Mouse (Mus musculus) ES-CJ7 (cell line): ENCODE measurements around the gene Neo1.
A peak's percentile ranks its signal among the peaks of the same experiment; 100 is the strongest.

Experiments used
- DNase-seq: peaks from one replicate; pipeline ENCODE4 v3.0.0; 2011; ENCODE audit warnings: low read depth, low spot score

Neo1 gene

GRCm38 (mm10) chr9:58859080-58859635 lies 177.1 kb downstream of the Neo1 start:
- peak; percentile 52 for DNase-seq

DNA sequence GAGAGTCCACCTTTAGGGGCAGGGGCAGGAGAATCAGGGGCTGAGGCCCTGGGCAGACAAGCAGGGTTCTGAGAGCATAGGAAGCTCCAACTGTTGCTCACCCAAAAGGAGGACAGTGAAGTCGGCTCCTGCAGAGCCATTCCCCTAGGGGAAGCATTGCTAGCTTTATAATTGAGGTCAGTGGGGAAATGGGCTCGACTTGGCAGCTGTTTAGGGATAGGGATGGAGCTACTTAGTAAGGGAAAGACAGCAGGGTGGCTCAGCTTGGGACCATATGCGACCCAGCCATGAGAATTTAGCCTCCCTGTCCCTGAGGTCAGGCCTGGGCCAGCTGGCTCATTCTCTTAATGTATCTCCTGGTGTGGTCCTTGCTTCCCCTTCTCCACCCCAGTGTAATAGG lies 181.3 kb downstream of the Neo1 start:
- DNase-seq, result no peak

DNA sequence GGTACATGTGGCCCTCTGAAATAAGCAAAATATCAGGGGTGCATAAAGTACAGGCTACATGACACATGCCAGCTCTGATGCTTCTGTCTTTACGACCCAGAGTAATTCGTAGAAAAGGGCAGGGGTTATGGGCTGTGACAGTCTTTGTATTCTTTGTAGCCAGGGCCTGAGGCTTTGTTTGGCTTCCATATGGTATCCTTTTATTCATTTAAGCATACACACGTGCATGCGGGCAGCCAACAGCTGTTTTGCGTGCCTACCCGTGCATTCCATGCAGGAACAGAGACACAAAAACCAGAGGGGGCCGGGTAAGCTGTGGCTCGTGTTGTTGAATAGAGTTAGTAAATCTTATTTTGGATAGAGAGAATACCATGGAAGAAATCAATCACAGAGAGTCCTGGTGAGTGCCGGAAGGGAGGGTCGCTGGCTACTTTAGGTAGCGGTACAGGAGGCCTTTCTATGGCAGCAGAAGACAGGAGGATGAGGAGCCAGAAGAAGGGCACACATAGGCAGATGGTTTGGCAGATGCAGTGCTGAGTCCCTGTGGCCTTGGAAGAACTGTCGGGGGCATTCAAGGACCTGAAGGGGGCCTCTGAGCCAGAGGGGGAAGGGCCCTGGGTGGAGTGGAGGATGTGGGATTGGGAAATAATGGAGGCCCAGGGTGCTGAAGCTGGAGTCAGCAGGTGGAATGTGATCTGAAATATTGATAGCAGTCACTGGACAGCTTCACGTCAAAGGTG lies 186.5 kb downstream of the Neo1 start:
- no peak for DNase-seq

DNA sequence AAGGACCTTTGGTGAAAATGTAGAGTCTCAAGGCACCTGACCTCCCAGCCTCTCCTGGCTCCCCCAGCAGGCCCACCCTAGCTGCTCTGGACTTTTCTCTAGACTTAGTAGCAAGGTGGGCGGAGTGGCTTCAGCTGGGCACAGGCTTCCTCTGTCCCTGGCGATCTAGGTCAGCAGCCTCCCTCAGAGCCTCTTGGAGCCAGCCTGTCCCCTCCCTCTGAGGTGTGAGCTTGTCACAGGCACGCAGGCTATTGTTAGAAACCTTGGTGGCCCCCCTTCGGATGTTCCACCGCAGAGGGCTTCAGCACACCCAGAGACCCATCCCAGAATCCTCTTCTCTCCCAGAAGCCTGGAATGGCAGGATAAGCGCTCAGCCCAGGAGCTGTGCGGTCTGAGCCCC lies 188.6 kb downstream of the Neo1 start:
- DNase-seq, result no peak

DNA sequence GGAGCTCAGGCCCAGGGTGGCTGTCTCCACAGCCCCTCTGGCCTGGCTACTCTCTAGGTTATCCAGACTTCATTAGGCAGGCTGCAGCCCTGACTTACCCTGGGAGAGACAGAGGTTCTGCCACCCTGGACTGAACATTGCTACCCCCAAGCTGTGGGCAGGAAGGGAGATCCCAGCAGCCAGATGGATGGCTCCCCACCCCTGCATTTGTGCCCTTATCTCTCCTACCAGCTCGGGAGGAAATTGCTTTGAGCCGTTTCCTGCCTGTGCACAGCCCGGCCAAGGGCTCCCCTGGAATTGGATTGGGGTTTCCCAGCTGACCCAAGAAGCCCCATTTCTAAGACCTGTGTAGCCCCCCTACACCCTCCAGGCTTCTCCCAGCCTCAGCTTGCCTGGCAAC lies 189.2 kb downstream of the Neo1 start:
- DNase-seq, result no peak

GRCm38 (mm10) chr9:58844597-58844996 lies 191.6 kb downstream of the Neo1 start:
- no peak for DNase-seq

DNA sequence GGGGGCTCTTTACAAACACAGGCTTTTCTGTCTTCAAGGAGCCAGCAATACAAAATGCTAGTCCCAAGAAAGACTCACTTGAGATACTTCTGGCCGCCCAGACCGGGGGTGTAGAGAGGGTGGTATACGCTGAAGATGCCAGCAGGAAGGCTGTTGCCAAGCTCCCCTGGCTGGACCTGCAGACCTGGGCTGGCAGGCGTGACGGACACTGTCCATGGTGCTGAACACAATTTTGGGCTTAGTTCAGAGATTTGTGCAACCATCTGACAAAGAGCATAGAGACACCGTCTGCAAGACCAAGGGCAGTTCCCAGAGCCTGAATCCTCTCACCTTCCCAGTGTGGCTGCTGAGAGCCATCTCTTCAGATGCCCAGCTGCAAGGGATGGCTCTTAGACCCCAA lies 194.6 kb downstream of the Neo1 start:
- peak; percentile 49 for DNase-seq

- DNase-seq, result no peak
These were observed 197.7 kb downstream of the Neo1 start for GRCm38 (mm10) chr9:58838504-58838903.

DNA sequence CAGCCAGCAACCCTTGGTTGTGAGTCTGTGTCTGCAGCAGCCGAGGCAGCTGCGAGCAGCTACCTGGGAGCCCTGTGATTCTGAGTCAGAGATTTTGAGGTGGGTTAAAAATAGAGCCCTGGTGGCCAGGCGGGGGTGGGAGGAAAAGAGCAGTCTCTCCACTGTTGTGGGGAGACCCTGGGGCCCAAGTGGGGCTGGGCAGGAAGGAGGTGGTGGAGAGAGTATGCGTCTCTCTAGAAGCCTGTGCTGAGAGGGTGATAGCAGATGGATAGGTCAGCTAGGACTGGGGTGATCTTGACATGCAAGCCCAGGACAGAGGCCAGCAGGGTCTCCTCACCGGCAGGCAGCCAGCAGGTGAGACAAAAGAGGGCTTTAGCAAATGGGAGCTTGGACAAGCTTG lies 199.1 kb downstream of the Neo1 start:
- no peak for DNase-seq

GRCm38 (mm10) chr9:58832939-58833338 lies 203.3 kb downstream of the Neo1 start:
- no peak for DNase-seq

DNA sequence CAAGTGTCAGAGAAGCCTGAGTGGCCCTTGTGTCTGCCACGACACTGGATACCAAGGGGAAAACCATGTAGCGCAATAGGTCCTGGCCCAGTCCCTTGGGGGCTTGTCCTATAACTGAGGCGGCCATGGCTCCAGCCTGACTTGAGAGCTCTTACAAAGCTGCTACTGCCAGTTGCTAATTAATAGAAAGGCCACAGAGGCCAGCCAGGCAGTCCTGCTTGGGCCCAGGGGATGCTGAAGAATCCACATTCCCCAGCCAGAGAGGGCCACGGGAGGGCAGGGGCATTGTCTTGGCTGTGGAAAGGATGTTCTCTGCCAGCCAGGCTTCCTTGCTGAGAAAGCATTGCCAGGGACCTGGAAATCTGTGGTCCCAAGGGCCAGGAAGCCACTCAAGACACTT lies 206.6 kb downstream of the Neo1 start:
- no peak for DNase-seq
